Mouse (Mus musculus) heart, postnatal 36 days (tissue): ENCODE results near the gene Prkag2. TPM values are rescaled to one million over a fixed set of nuclear protein-coding genes. Genes with fewer than 3 reads are reported as not detected.

Experiments
- DNase-seq, 2 experiments: peaks; one replicate each; pipeline ENCODE4 v3.0.0; 2021 to 2022
- intact Hi-C: fragments of 180-260 bp; cut with DNase I; formaldehyde crosslinking; loops from one replicate; pipeline ENCODE4 v1.15.1; 2025
- total RNA-seq, 2 experiments: library from RNA; stranded (reverse); gene quantifications; 2 replicates each; pipeline ENCODE4 v1.2.3; 2021

Gene Prkag2
- 10 to 100 TPM; 27.1 to 28.9 TPM for total RNA-seq

DNA sequence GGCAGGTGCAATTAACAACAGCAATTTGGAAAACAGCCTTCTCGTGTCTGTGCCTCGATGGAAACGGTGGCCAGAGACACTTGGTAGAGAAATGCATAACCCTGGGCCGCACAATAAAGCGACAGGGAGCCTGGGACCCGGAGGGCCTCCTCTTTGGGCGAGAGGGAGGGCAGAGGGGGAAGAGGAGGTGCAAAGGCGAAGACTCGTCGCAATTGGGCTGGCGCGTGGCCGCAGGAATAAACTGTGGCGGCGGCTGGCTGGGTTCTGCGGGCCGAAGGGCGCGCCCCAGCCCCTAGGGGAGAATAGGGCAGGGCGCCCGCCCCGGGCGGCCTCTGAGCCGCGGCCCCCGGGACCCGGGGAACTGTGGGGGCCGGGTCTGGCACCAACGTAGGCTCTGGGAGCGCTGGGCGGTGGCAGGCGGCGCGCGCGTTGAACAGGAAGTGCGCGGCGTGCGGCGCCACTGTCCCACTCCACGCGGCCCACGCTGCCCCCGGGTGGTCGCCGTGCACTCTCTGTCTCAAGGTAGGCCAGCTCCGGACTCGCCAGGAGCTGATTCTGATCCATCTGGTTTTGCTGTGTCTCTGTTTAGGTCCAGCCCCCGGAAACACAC lies at the start of gene Prkag2:
Gene Prkag2, minus strand, starts transcription at position 127 of the 610 bp plus-strand sequence.
- DNase-seq: peak; percentile 73 to 84
- intact Hi-C loops: loop anchor here (5.0 kb wide), 1 partner anchor 122 kb away; the partner anchor contains the start of genes E130116L18Rik and Galnt11

DNA sequence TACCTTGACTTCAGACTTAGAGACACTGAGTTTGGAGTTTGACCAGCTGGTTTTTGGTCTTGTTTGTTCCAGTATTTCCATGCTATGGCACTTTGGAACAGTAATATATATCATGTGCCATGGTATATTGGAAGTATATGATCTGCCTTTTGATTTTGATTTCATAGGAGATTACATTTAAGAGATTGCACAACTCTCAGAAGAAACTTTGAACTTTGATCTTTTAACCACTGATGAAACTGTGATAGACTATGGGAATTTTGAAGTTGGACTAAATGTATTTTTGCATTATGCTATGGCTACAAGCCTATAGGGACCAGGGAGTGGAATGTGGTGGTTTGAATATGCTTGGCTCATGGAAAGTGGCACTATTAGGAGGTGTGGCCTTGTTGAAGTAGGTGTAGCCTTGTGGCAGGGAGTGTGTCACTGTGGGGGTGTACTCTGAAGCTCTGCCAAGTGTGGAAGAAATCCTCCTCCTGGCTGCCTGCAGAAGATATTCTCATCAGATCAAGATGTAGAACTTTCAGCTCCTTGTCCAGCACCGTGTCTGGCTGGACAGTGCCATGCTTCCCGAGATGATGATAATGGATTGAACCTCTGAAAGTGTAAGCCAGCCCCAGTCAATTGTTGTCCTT lies 49.0 kb upstream of the Prkag2 start:
- intact Hi-C loops: no loop called here
- DNase-seq: no peak

DNA sequence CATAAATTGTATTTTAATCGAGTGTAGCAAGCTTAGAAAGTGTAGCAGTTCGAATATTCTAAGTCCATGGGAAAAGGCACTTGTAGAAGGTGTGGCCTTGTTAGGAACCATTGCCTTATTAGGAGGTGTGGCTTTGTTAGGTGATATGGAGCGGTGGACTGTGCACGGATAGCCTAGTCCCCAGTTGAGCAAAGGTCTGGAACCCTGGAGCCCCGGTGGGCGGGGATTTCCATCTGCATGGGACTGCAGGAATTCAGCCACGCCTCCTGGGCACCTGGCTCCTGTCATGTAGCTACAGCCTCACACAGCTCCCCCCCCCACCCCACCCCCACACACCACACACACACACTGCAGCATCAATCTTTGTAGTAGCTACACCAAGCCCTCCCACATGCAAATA lies 46.3 kb upstream of the Prkag2 start:
- DNase-seq: no peak
- intact Hi-C loops: no loop called here

DNA sequence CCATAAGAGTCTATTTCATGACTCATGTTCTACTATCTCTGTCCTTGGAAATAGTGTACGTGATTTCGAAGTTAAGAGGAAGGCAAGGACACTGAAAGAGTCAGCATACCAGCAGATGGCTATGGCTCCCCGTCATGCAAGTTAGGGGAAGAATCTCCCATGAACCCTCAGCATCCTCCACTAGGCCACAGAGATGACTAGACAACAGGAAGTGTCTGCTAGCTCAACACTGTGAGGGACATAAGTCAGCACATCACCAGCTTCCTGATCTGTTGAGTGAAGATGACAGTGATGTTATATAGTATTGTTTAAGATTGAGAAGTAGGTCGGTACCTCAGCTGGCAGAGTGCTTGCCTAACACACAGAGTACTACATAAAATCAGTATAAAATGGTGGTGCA lies 27.4 kb upstream of the Prkag2 start:
- no peak for DNase-seq
- intact Hi-C loops: no loop called here

DNA sequence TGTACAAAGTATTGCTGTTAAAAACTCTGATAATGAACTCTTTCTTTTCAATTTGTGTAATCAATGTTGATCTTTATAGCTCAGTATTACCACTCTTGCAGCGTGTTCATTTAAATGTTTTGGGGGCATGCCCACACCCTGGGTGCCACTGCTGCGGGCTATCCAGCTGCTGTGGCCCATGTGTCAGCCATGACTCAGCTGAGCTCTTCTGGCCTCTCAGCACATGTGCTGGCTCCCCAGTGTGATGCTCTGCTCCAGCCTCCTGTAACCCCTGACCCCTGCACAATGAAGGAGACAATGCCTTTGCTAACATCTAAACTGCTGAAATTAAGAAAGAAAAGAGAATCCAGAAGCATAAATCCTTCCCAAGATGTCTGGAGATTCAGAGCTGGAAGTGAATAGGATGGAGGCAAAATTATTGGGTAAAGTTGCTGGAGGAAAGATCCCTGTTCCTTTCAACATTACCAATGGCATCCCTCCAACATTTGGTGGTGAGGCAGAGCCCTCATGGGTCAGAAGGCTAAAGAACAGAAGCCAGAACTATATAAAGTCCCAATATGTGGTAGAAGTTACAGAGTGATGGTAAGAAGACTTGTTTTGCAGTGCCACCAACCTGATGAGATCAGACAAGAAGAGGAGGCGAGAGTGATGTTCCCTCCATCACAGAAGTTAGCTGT lies 25.6 kb upstream of the Prkag2 start:
- DNase-seq: no peak
- intact Hi-C loops: no loop called here

DNA sequence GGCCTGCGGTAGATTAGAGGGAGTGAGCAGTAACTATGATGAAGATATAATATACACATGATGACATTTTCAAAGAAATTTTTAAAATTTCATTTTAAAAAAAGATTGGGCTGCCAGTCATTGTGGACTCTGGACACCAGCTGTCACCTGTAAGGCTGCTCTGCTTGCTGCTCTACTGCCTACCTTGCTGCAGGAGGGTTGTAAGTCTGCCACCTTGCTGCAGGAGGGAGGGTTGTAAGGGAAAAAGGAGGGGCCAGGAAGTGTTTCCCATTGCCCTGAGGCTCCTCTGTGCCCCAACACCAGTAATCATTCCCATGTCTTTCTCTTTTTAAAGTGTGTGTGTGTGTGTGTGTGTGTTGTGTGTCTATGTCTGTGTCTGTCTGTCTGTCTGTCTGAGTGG lies 22.1 kb upstream of the Prkag2 start:
- intact Hi-C loops: no loop called here
- no peak for DNase-seq

DNA sequence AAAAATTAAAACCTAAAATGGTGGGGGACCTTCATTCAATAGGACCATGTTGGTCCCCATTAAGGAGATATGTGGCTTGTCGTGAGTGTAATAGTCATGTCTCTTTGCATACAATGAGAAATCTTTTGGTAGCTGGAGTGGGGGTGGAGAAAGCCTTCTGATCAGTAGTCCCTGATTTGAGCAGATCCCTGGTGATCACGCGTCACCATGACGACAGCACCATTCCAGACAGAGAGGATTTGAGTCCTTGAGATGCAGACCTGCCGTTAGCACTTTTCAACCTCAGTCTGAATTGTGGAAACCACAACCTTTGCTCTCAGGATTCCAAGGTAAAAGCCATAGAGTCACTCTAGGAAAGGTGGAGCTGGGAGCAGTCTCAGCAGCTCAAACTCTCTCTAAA lies 18.7 kb upstream of the Prkag2 start:
- DNase-seq: no peak
- intact Hi-C loops: no loop called here

DNA sequence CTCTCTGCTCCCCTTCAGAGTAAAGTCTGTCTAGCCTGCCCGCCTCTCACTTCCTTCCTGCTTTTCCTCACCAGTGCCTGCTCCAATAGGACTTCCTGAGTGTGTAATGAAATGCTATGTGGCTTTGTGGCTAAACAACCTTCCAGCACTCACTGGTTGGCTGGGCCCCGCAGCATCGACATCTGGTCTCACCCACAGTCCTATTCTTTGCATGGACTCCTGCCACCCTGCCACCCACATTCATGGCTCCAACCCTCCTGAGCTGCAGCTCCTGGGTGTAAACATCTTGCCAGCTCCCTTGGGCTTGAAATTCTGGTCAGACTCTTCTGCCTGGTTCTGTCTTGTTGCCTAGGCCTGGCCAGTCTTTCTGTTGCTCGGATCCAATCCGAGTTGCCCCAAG lies 15.6 kb upstream of the Prkag2 start:
- intact Hi-C loops: no loop called here

DNA sequence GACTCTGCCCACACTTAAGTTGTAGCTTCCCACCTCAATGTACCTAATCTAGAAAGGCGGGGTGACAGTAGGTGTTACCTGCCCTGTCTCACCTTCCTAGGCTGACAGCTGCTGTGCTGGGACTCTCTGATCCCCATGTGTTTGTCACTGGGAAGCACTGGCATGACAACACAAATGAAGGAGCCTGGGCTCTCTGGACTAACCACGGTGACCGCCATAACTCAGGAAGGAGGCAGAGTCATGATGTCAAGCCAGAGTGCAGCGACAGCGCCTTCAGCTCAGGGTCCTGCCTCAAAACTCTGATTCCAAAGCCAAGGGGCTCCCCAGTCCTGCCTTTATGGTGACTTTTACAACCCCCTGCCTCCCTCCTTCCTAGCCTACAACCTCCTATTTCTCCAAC lies 14.8 kb upstream of the Prkag2 start:
- intact Hi-C loops: no loop called here
- no peak for DNase-seq

More for the DNA sequence above, 15.6 kb upstream of the Prkag2 start:
- DNase-seq: no peak

DNA sequence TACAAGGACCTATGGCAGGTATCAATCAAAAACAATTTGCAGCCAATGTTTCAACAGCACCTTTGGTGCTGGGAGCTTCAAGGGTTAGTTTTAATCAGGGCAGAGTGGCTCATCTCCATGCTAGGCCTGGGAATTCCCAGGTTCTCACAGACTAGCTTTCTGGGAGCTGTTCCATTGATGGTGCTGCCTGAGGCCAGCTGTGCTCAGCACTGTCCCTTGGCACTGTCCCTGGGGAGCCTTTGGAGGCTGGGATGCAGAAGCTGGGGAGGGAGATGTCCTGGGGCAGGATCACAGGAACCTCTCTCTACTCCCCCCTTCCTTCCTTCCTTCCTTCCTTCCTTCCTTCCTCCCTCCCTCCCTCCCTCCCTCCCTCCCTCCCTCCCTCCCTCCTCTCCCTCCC lies 13.7 kb upstream of the Prkag2 start:
- no peak for DNase-seq
- intact Hi-C loops: no loop called here

DNA sequence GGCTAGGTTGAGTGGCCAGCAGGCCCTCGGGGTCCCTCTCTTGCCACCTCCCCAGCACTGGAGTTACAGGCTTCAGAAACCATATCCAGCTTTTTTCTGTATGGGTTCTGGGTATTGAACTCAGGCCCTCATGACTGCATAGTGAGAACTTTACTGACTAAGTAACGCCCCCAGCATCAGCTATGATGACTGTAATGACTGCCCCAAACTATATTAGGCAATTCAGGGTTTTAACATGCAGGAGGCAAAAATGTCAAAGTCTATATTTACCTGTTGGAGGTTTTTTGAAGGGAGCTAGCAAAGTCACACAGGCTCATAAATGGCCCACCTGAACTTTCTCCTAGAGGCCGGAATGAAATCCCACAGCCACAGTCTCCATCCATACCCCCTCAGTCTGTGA lies 9.9 kb upstream of the Prkag2 start:
- intact Hi-C loops: no loop called here
- no peak for DNase-seq

DNA sequence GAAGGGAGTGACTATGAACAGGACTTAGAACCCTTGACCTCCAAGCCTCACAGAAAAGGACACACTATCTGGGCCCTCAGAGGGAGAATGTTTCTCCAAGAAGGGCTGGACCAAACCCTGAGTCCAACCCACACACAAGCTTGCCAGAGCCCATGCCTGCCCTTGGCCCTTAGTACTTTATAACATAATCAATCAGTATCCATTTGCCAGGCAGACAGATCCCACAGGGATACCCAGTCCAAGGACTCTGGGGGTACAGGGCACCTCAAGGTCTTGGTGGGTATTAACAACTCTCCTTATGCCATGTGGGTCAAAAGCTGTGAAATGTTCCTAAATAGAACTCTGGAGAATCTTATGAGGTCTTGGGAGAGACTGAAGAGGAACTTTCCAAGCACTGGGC lies 5.3 kb upstream of the Prkag2 start:
- intact Hi-C loops: no loop called here
- no peak for DNase-seq

DNA sequence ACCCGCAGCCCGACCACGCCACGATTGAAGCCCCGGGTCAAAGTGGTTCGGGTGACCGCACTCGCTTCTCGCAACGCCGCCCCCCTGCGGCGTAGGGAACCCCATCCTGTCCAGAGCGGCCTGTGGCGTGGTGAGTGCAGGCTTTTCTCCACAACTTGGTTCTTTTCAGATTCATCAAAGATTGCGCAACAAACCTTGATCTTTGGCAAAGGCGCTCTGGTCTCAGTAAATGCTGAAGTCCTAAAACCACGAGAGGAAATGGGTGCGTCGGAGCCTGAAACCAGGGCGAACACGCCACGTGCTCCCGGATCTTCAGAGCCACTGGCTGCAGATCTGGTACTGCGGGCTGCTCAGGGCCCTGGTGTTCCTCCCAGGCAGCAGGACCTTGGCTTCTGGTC lies 683 bp upstream of the Prkag2 start:
- intact Hi-C loops: loop anchor here (5.0 kb wide), 1 partner anchor 121 kb away; the partner anchor contains the start of genes E130116L18Rik and Galnt11

DNA sequence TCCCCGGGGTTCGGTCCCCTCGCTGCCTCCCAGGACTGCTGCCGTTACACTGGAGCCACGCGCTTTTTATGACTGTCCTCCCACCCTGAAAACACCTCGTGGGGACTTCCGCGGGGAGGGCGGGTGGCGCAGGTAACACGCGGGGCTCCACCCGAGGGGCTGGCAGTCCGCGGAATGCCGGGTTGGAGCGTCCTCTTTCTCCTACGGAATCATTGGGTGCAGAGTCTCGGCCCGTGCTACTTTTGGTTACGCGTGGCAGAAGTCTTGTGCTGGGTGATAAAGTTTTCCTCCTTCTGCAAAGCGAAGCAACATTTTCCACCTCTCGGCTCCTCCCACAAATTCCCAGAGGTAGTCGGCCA lies 306 bp downstream of the Prkag2 start:
- peak; percentile 47 to 56 for DNase-seq
- intact Hi-C loops: loop anchor here (5.0 kb wide), 1 partner anchor 122 kb away; the partner anchor contains the start of genes E130116L18Rik and Galnt11

More for the DNA sequence above, 683 bp upstream of the Prkag2 start:
- DNase-seq: peak; percentile 66 to 79

DNA sequence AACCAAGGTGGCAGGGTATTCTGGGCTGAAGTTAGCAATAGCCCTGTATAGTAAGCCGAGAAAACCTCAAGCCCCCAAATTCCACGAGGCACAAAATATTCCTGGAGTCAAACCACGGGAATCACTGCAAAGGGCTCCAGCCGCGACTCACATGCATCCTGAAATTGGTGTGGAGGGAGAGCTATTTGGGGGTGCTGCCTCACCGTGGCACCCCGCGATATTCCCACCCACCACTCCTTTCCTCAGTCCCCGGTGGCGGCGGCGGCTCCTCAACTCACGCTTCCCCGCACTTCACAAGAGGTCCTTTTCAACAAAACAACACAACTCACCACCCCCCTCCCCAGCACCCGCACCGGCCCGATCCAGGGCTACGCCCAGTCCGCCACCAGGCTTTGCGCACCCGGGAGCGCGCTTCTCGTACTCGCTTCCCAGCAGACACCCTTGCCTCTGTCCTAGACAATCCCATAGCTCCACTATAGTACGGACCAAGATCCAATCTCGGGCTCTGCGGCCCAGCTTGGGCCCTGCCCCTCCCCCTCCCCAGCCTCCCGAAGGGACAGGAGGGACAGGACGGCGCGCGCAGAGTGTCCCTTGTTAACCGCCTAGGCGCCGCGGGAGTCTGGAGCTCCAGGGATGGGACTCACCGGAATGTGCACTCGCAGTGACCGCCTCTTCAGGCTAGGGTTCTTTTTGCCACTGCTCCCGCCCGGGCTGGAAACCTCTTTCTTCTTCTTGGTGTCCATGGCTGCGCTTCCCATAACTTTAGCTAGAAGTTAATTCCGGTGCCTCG lies 880 bp downstream of the Prkag2 start:
- peak; percentile 59 to 73 for DNase-seq
- intact Hi-C loops: loop anchor here (5.0 kb wide), 1 partner anchor 123 kb away; the partner anchor contains the start of genes E130116L18Rik and Galnt11

DNA sequence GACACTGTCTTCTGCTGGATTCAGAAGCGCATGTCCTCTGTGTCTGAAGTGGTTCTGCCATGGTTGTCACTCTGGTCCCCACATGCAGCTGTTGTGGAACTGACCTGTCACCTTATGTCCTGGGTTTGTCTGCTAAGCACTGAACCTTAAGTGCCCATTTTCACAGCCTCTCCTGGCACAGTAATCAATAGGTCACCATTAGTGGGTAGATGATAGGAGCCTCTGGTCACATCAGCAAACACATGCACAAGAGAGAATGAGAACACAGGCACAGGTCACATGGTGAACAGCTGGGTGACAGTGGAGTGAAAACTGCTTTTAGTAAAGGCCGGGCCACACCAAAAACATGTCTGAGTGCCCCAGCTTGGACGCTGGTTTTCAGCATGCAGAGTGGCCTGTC lies 2.6 kb downstream of the Prkag2 start:
- DNase-seq: no peak
- intact Hi-C loops: no loop called here

DNA sequence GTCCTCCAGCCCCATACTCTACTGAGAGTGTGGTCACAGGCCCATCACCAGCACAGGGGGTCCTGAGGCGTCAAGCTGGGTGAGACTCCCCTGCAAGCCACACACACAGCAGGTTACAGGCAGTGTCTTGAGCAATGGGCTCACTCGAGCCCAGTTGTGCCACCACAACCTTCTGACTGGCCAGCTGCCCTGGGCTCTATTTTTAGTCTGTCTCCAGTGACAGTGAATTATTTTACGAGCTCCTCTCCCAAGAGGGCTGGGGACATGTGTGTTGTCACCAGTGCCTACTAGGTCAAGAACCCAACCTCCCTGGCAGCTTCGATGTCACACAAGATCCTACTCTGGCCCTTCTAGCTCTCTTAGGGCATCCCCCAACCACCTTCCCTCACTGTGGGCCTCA lies 4.0 kb downstream of the Prkag2 start:
- DNase-seq: peak; percentile 29 to 37
- intact Hi-C loops: no loop called here

DNA sequence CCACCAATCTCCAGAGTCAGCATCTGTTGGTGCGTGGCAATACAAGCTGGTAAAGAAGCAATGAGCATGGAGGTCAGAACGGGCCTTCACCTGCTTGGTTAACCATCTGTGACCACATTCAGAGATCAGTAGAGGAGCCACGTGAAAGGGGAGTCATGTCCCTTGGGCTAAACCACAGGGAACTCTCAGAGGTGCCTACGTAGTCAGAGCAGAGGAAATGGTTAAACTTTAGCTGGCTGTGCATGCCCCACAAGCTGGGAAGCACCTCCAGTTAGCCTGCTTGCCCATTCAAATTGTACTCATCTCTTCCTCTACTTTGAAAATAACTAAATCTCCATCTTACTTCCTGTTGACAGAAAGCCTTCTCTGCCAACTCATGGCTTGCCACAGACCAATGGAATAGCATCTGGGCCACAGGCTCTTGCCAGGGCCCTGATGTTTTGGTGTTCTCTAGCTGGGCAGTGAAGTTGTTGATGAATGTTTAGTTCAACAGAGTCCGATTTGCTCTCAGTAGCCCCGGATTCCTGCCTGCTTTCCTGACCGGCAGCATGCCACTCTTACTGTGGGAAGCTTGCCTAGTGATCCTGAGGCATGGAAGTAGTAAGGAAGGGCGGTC lies 7.7 kb downstream of the Prkag2 start:
- intact Hi-C loops: no loop called here

DNA sequence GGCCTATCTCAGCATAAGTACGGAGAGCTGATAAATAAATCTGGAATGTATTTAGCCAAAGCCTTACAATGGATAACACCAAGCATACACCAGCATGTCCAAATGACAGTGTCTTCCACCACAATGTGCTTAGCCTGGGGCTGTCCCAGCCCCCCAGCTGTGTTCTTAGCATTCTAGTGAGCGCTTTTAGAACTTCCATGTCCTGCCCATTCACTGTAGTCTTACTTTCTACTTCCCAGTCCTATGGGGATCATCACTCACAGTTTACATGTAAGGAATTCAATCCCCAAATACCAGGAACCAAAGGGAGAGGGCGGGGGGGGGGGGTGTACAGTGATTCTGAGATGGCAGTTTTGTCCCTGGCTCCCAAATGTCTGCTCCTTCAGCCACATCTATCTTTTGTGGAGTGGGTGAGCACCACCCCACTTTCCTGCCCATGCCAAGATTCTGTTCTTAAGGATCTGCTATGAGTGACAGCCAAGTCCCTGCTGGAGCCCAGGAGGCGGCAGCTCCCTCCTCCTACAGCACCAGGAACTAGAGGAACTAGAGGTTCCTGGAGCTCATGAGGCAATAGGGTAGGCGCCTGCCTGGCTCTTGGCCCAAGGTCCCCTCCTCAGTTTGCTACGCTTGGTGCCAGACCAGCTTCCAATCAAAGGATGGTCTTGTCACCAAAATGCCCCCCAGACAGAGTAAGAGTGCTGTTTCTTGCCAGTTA lies 11.0 kb downstream of the Prkag2 start:
- DNase-seq: no peak

More for the DNA sequence above, 7.7 kb downstream of the Prkag2 start:
- DNase-seq: no peak

DNA sequence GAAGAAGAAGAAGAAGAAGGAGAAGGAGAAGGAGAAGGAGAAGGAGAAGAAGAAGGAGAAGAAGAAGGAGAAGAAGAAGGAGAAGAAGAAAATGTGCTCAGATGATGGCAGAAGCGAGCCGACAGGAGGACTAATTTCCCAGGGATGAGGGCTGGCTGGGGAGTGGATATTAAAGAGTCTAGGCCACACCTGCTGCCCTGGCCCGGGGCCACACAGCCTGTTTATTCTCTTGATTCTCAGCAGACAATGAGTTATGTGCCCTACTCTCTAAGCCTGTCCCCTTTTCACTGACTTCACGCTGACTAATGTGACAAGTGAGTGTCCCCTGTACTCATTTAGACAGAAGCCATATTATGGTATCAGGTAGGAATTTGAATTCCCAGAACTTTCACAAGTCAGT lies 11.8 kb downstream of the Prkag2 start:
- no peak for DNase-seq
- intact Hi-C loops: no loop called here

More for the DNA sequence above, 11.0 kb downstream of the Prkag2 start:
- intact Hi-C loops: no loop called here
